Mouse (Mus musculus) heart, postnatal 0 days (tissue): ENCODE measurements around the gene C2cd4b. TPM values are rescaled to one million over a fixed set of nuclear protein-coding genes. Genes with fewer than 3 reads are reported as not detected.

ENCODE experiments used
- ATAC-seq: fragments of 200-750 bp; cut with Nextera tagmentation; 2 replicates; pipeline ENCODE4 v1.8.0; 2017; ENCODE audit warnings: low read depth, moderate number of reproducible peaks, moderate library complexity; ENCODE audit not compliant: insufficient read depth
- DNase-seq: peaks from one replicate; pipeline ENCODE4 v3.0.0-alpha.2; 2016; ENCODE audit warnings: low spot score
- H3K27ac ChIP-seq: fragments of 300-500 bp; sonication (generic); 2 replicates; pipeline ENCODE4 v1.5.1; 2014; ENCODE audit warnings: low read depth, mild to moderate bottlenecking
- H3K27me3 ChIP-seq: fragments of 300-500 bp; sonication (generic); 2 replicates; pipeline ENCODE4 v1.6.1; 2014; ENCODE audit warnings: low read length, mixed read lengths; ENCODE audit not compliant: control insufficient read depth, insufficient read depth
- H3K36me3 ChIP-seq: fragments of 300-500 bp; sonication (generic); replicated peaks from 2 replicates; pipeline ENCODE4 v1.6.1; 2014; ENCODE audit warnings: low read length, mixed read lengths; ENCODE audit not compliant: control insufficient read depth, insufficient read depth
- H3K4me1 ChIP-seq: fragments of 300-500 bp; sonication (generic); 2 replicates; pipeline ENCODE4 v1.6.1; 2014; ENCODE audit warnings: antibody characterized with exemption; ENCODE audit not compliant: control insufficient read depth, insufficient read depth
- H3K4me2 ChIP-seq: fragments of 300-500 bp; sonication (generic); 2 replicates; pipeline ENCODE4 v1.6.1; 2014; ENCODE audit warnings: low read depth, mild to moderate bottlenecking, low read length, moderate library complexity
- H3K4me3 ChIP-seq: fragments of 300-500 bp; sonication (generic); 2 replicates; pipeline ENCODE4 v1.5.1; 2014; ENCODE audit warnings: low read depth, low read length
- H3K9ac ChIP-seq: fragments of 300-500 bp; sonication (generic); replicated peaks from 2 replicates; pipeline ENCODE4 v1.6.1; 2014; ENCODE audit warnings: low read depth, low read length, mixed read lengths
- H3K9me3 ChIP-seq: fragments of 300-500 bp; sonication (generic); replicated peaks from 2 replicates; pipeline ENCODE4 v1.6.1; 2016; ENCODE audit warnings: low read length; ENCODE audit not compliant: control insufficient read depth
- CTCF ChIP-seq: IDR thresholded peaks from 2 replicates; pipeline ENCODE4 v1.5.1; 2016; ENCODE audit warnings: antibody characterized with exemption, control low read depth, low read depth
- EP300 ChIP-seq: IDR thresholded peaks from 2 replicates; pipeline ENCODE4 v1.6.1; 2016; ENCODE audit warnings: antibody characterized with exemption, low read depth
- WGBS: fragments of 180-500 bp; shearing (Covaris S2); extraction: QIAGEN DNeasy Blood & Tissue Kit; methylation state at CpG from one replicate; pipeline ENCODE4 v1.1.7; 2014; 5-methylcytosine and 5-hydroxymethylcytosine counted together
- polyA plus RNA-seq: library from polyadenylated mRNA; unstranded; fragments of >200 nt; fragmentation: Nextera tagmentation; extraction: Ambion mirVana; gene quantifications from 2 replicates; pipeline ENCODE4 v1.2.1, GENCODE M21; 2015
- total RNA-seq: library from RNA; depleted of rRNA; stranded (reverse); fragments of >200 nt; gene quantifications from 2 replicates; pipeline ENCODE4 v1.2.3, GENCODE M21; 2014; ENCODE audit warnings: low replicate concordance

Gene C2cd4b
- total and polyA plus RNA-seq, 2 experiments from 2014 or later = 3.7 to 15.8 TPM

DNA sequence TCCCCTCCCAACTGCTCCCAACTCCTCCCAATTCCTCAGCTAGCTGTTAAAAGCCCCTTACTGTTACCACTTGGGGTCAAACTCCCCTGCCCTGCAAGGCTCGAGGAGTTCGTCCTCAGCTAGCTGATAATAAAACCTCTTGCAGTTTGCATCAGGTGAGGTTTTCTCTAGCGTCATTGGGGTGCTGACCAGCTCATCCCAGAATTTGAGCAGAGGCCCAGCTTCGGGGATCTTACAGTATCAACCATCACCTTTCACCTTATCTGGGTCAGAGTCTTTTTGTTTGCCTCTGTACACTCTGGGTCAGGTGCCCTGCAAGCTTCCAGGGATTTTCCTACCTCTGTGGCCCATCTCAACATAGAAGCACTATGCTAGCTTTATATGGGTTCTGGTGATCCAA lies 4.1 kb downstream of the C2cd4b start:
- Histone ChIP-seq H3K4me3 (no peak overlapping the region), H3K4me2 (no peak overlapping the region), H3K36me3 (no peaks in the 10 kb centered on the region), H3K27me3 (peaks cover 15% of the 10 kb centered on the region; the same call in 1 of the 2 replicates), H3K4me1 (peaks cover 7% of the 10 kb centered on the region; the same call in 1 of the 2 replicates), H3K27ac (no peak overlapping the region), H3K9me3 (no peaks in the 10 kb centered on the region; the same call in 1 of the 2 replicates), H3K9ac (no peak overlapping the region)
- no peak for ATAC-seq
- no peak for DNase-seq
- TF ChIP-seq CTCF (no peak), EP300 (no peak)
- 71% methylated on average over 4 of the region's 4 CpGs for WGBS

- Histone ChIP-seq H3K27me3 (0 out of 2 replicates have a peak, but pooled peaks cover under 1% of the 10 kb centered on the region), H3K4me3 (no peak overlapping the region), H3K4me2 (no peak overlapping the region), H3K36me3 (no peaks in the 10 kb centered on the region), H3K9me3 (no peaks in the 10 kb centered on the region; the same call in 1 of the 2 replicates), H3K9ac (no peak overlapping the region), H3K4me1 (peaks cover 9% of the 10 kb centered on the region; the same call in 1 of the 2 replicates), H3K27ac (peak overlapping the region; percentile 81)
- TF ChIP-seq CTCF (no peak), EP300 (peak; percentile 88)
- DNase-seq (peak; percentile 85), ATAC-seq (peak; percentile 89)
- WGBS = 16% methylated on average over 4 of the region's 4 CpGs
Observed at GRCm38 (mm10) chr9:67766405-67766804, 7.2 kb downstream of the C2cd4b start.

DNA sequence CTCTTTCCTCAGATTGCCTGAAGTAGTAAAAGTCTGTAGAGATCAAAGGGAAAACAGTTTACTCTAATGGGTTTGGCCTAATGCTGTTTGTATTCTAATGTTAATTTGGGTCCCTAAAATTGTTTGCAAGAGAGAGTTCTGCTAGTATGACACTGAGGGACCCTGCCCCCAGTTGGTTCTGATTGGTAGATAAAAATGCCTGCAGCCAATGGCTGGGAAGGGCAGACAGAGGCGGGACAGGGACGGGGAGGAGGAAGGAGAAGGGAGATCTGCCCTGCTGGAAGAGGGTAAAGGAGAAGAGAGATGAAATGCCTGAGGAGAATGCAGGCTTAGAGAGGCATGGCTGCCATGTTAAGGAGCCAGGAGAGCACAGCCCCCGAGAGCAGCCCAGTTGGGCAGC lies 7.7 kb downstream of the C2cd4b start:
- Histone ChIP-seq H3K36me3 (no peaks in the 10 kb centered on the region), H3K9me3 (no peaks in the 10 kb centered on the region; the same call in 1 of the 2 replicates), H3K4me1 (peaks cover 15% of the 10 kb centered on the region; the same call in 1 of the 2 replicates), H3K4me3 (no peak overlapping the region), H3K4me2 (no peak overlapping the region), H3K27me3 (no peaks in the 10 kb centered on the region), H3K27ac (peak overlapping the region; percentile 81), H3K9ac (no peak overlapping the region)
- 45% methylated on average over 3 of the region's 3 CpGs for WGBS
- TF ChIP-seq EP300 (no peak), CTCF (no peak)
- DNase-seq (peak; percentile 16), ATAC-seq (peak; percentile 56; the same call in 1 of the 2 replicates)

GRCm38 (mm10) chr9:67768843-67769242 lies 9.6 kb downstream of the C2cd4b start:
- no peak overlapping the region for H3K27ac ChIP-seq
- ATAC-seq (no peak), DNase-seq (no peak)
- no peak for TF ChIP-seq EP300
- TF ChIP-seq CTCF = no peak
- WGBS = 75% methylated on average over 4 of the region's 4 CpGs
- no peak overlapping the region for H3K4me2 ChIP-seq
- H3K9me3 ChIP-seq = no peaks in the 10 kb centered on the region
- H3K4me1 ChIP-seq = peaks cover 21% of the 10 kb centered on the region; the same call in 1 of the 2 replicates
- no peaks in the 10 kb centered on the region for H3K36me3 ChIP-seq
- no peak overlapping the region for H3K4me3 ChIP-seq
- H3K27me3 ChIP-seq = no peaks in the 10 kb centered on the region
- H3K9ac ChIP-seq = no peak overlapping the region

- Histone ChIP-seq H3K36me3 (no peaks in the 10 kb centered on the region), H3K9ac (no peak overlapping the region), H3K4me3 (no peak overlapping the region), H3K27me3 (no peaks in the 10 kb centered on the region), H3K9me3 (no peaks in the 10 kb centered on the region), H3K4me1 (peaks cover 21% of the 10 kb centered on the region; the same call in 1 of the 2 replicates), H3K4me2 (no peak overlapping the region), H3K27ac (no peak overlapping the region)
- ATAC-seq (no peak), DNase-seq (no peak)
- 72% methylated on average over 1 of the region's 1 CpGs for WGBS
- TF ChIP-seq CTCF (no peak), EP300 (no peak)
Observed at GRCm38 (mm10) chr9:67769401-67769800, 10.2 kb downstream of the C2cd4b start.

DNA sequence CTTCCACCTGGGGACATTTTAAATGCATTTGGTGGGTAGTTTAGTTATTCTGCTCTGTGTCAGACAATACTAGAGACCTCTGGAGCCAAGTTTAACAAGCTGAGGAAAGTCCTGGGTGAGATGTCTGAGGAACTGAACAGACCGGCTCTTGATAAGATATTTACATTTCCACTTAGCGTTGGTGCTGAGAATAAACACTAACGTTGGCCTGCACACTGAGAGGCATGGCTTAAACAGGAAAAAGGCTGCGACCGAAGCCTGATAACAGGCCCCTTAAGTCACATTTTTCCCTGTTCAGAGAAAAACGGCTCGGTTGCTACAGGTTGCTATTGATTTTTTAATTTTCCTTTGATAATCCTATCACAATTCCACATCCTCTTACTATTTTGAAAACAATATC lies 12.1 kb downstream of the C2cd4b start:
- no peak overlapping the region for H3K9ac ChIP-seq
- H3K27me3 ChIP-seq = no peaks in the 10 kb centered on the region
- no peaks in the 10 kb centered on the region for H3K36me3 ChIP-seq
- DNase-seq (no peak), ATAC-seq (no peak)
- no peak overlapping the region for H3K4me2 ChIP-seq
- peaks cover 21% of the 10 kb centered on the region; the same call in 1 of the 2 replicates for H3K4me1 ChIP-seq
- no peak for TF ChIP-seq CTCF
- TF ChIP-seq EP300 = no peak
- no peak overlapping the region for H3K4me3 ChIP-seq
- no peak overlapping the region for H3K27ac ChIP-seq
- WGBS = 8% methylated on average over 7 of the region's 7 CpGs
- no peaks in the 10 kb centered on the region for H3K9me3 ChIP-seq
